Mouse (Mus musculus): Measurements from ENCODE around the gene Pcbd1. TPM values are rescaled to one million over a fixed set of nuclear protein-coding genes. Genes with fewer than 3 reads are reported as not detected.

Gene Pcbd1
- polyA plus RNA-seq, 2 experiments: 79.9 to 162 TPM

GRCm38 (mm10) chr10:61124462-61124861 is 35.3 kb downstream of the Pcbd1 start:
- 25% methylated on average over 2 of the region's 2 CpGs for WGBS (ENCODE audit: insufficient replicate concordance)
- peak overlapping the region in 1 of 2 experiments; percentile 20; a peak in 1 of 4 replicates for H3K4me3 ChIP-seq (ENCODE audit: insufficient read depth in 1 of 2, low read depth in 2 of 2, low read length in 2 of 2)
- no peaks in the 10 kb centered on the region for H3K27me3 ChIP-seq (ENCODE audit: control insufficient read depth, insufficient read depth, low read length)
- peak in 2 of 3 experiments; percentile 35 to 43 for DNase-seq (ENCODE audit: low read depth in 3 of 3, low spot score in 3 of 3)
- peaks cover 40 to 49% of the 10 kb centered on the region in 2 experiments for H3K4me1 ChIP-seq (replicated peaks; ENCODE audit: control insufficient read depth in 2 of 2, insufficient read depth in 2 of 2, low read length in 1 of 2)
- no peaks in the 10 kb centered on the region for H3K36me3 ChIP-seq (replicated peaks; ENCODE audit: control insufficient read depth, insufficient read depth, low read depth)
- H3K9ac ChIP-seq (replicated peaks): 0 out of 2 replicates have a peak overlapping the region, but pooled peaks have one; percentile 38
- no peak for TF ChIP-seq CTCF (IDR thresholded peaks at IDR 0.05; ENCODE audit: low read depth)
- peak; percentile 67 for TF ChIP-seq EP300 (IDR thresholded peaks at IDR 0.05; ENCODE audit: low read depth)
- peak overlapping the region; percentile 96 for H3K27ac ChIP-seq
- no peak for ATAC-seq (ENCODE audit: insufficient read depth)
- H3K9me3 ChIP-seq (ENCODE audit: control insufficient read depth, low read length): no peaks in the 10 kb centered on the region
- peak overlapping the region; percentile 71 for H3K4me2 ChIP-seq (ENCODE audit: low read depth)

- Histone ChIP-seq H3K36me3 (replicated peaks; ENCODE audit: control insufficient read depth, insufficient read depth, low read depth) (no peaks in the 10 kb centered on the region), H3K4me3 (ENCODE audit: insufficient read depth in 1 of 2, low read depth in 2 of 2, low read length in 2 of 2) (no peak overlapping the region), H3K4me2 (ENCODE audit: low read depth) (peak overlapping the region; percentile 6; the same call in 1 of the 2 replicates), H3K9ac (replicated peaks) (no peak overlapping the region; the same call in 1 of the 2 replicates), H3K9me3 (ENCODE audit: control insufficient read depth, low read length) (no peaks in the 10 kb centered on the region), H3K27me3 (ENCODE audit: control insufficient read depth, insufficient read depth, low read length) (no peaks in the 10 kb centered on the region), H3K4me1 (replicated peaks; ENCODE audit: control insufficient read depth in 2 of 2, insufficient read depth in 2 of 2, low read length in 1 of 2) (peaks cover 21 to 35% of the 10 kb centered on the region in 2 experiments), H3K27ac (peak overlapping the region; percentile 48; the same call in 1 of the 2 replicates)
- ATAC-seq (ENCODE audit: insufficient read depth) (peak; percentile 51; the same call in 1 of the 2 replicates), DNase-seq (ENCODE audit: low read depth in 3 of 3, low spot score in 3 of 3) (no peak)
- TF ChIP-seq CTCF (IDR thresholded peaks at IDR 0.05; ENCODE audit: low read depth): no peak
- TF ChIP-seq EP300 (IDR thresholded peaks at IDR 0.05; ENCODE audit: low read depth): no peak
- 45% methylated on average over 1 of the region's 1 CpGs for WGBS (ENCODE audit: insufficient replicate concordance)
Measured at GRCm38 (mm10) chr10:61128701-61129365, 39.7 kb downstream of the Pcbd1 start.

- TF ChIP-seq CTCF (IDR thresholded peaks at IDR 0.05; ENCODE audit: low read depth) (no peak), EP300 (IDR thresholded peaks at IDR 0.05; ENCODE audit: low read depth) (no peak)
- H3K27ac ChIP-seq: no peak overlapping the region
- H3K4me3 ChIP-seq (ENCODE audit: insufficient read depth in 1 of 2, low read depth in 2 of 2, low read length in 2 of 2): no peak overlapping the region
- H3K4me2 ChIP-seq (ENCODE audit: low read depth): no peak overlapping the region
- H3K9me3 ChIP-seq (ENCODE audit: control insufficient read depth, low read length): no peaks in the 10 kb centered on the region
- 68% methylated on average over 3 of the region's 3 CpGs for WGBS (ENCODE audit: insufficient replicate concordance)
- peaks cover 10 to 16% of the 10 kb centered on the region in 2 experiments for H3K4me1 ChIP-seq (replicated peaks; ENCODE audit: control insufficient read depth in 2 of 2, insufficient read depth in 2 of 2, low read length in 1 of 2)
- no peaks in the 10 kb centered on the region for H3K36me3 ChIP-seq (replicated peaks; ENCODE audit: control insufficient read depth, insufficient read depth, low read depth)
- H3K9ac ChIP-seq (replicated peaks): no peak overlapping the region
- ATAC-seq (ENCODE audit: insufficient read depth): no peak
- H3K27me3 ChIP-seq (ENCODE audit: control insufficient read depth, insufficient read depth, low read length): no peaks in the 10 kb centered on the region
- DNase-seq (ENCODE audit: low read depth in 3 of 3, low spot score in 3 of 3): no peak
Measured at GRCm38 (mm10) chr10:61130959-61131358, 41.8 kb downstream of the Pcbd1 start.

- TF ChIP-seq EP300 (IDR thresholded peaks at IDR 0.05; ENCODE audit: low read depth): no peak
- TF ChIP-seq CTCF (IDR thresholded peaks at IDR 0.05; ENCODE audit: low read depth): no peak
- H3K4me2 ChIP-seq (ENCODE audit: low read depth): no peak overlapping the region
- no peak overlapping the region for H3K9ac ChIP-seq (replicated peaks)
- no peaks in the 10 kb centered on the region for H3K9me3 ChIP-seq (ENCODE audit: control insufficient read depth, low read length)
- no peaks in the 10 kb centered on the region for H3K36me3 ChIP-seq (replicated peaks; ENCODE audit: control insufficient read depth, insufficient read depth, low read depth)
- no peaks in the 10 kb centered on the region for H3K27me3 ChIP-seq (ENCODE audit: control insufficient read depth, insufficient read depth, low read length)
- DNase-seq (ENCODE audit: low read depth in 3 of 3, low spot score in 3 of 3) (no peak), ATAC-seq (ENCODE audit: insufficient read depth) (no peak)
- peaks cover 2% of the 10 kb centered on the region in 2 experiments for H3K4me1 ChIP-seq (replicated peaks; ENCODE audit: control insufficient read depth in 2 of 2, insufficient read depth in 2 of 2, low read length in 1 of 2)
- 59% methylated on average over 4 of the region's 4 CpGs for WGBS (ENCODE audit: insufficient replicate concordance)
- no peak overlapping the region for H3K27ac ChIP-seq
- no peak overlapping the region for H3K4me3 ChIP-seq (ENCODE audit: insufficient read depth in 1 of 2, low read depth in 2 of 2, low read length in 2 of 2)
Measured at GRCm38 (mm10) chr10:61134041-61134440, 44.9 kb downstream of the Pcbd1 start.

GRCm38 (mm10) chr10:61135226-61135839 is 46.2 kb downstream of the Pcbd1 start:
- no peaks in the 10 kb centered on the region for H3K9me3 ChIP-seq (ENCODE audit: control insufficient read depth, low read length)
- H3K4me1 ChIP-seq (replicated peaks; ENCODE audit: control insufficient read depth in 2 of 2, insufficient read depth in 2 of 2, low read length in 1 of 2): no peaks in the 10 kb centered on the region; a peak in 1 of 4 replicates
- H3K27ac ChIP-seq: no peak overlapping the region
- H3K9ac ChIP-seq (replicated peaks): no peak overlapping the region
- ATAC-seq (ENCODE audit: insufficient read depth) (no peak), DNase-seq (ENCODE audit: low read depth in 3 of 3, low spot score in 3 of 3) (no peak)
- H3K4me2 ChIP-seq (ENCODE audit: low read depth): no peak overlapping the region
- no peaks in the 10 kb centered on the region for H3K27me3 ChIP-seq (ENCODE audit: control insufficient read depth, insufficient read depth, low read length)
- H3K36me3 ChIP-seq (replicated peaks; ENCODE audit: control insufficient read depth, insufficient read depth, low read depth): no peaks in the 10 kb centered on the region
- WGBS (ENCODE audit: insufficient replicate concordance): 33% methylated on average over 3 of the region's 3 CpGs
- no peak overlapping the region for H3K4me3 ChIP-seq (ENCODE audit: insufficient read depth in 1 of 2, low read depth in 2 of 2, low read length in 2 of 2)
- no peak for TF ChIP-seq CTCF (IDR thresholded peaks at IDR 0.05; ENCODE audit: low read depth)
- no peak for TF ChIP-seq EP300 (IDR thresholded peaks at IDR 0.05; ENCODE audit: low read depth)
